Mouse (Mus musculus): ENCODE data around the gene Arpp19. TPM values are rescaled to one million over a fixed set of nuclear protein-coding genes. Genes with fewer than 3 reads are reported as not detected.
A peak's percentile ranks its signal among the peaks of the same experiment; 100 is the strongest.

Arpp19 gene
- polyA plus RNA-seq, 1 experiment from 2014 or later: 192 TPM

DNA sequence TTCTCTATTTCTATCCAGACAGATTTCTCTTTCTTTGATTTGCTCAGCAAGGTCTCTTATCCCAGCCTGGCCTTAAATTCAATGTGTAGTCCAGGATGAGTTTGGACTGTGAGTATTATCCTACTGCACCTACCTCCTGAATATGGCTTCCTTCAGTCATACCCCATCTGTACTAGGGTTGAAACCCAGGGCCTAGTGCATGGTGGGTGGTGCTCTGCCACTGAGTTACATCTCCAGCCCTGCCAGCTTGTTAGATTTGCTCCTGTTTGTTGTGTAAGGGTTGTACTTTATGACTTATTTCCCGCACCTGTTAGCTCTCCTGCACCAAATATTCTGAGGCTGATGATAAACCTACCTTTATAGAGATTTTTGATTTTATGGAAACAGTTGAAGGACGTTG lies 5.8 kb downstream of the Arpp19 start:
- H3K4me2 ChIP-seq: no peak overlapping the region
- no peak overlapping the region for H3K27ac ChIP-seq
- no peaks in the 10 kb centered on the region for H3K27me3 ChIP-seq (replicated peaks)
- H3K4me1 ChIP-seq: peaks cover 17% of the 10 kb centered on the region
- 94% methylated on average over 2 of the region's 2 CpGs for WGBS
- no peak overlapping the region for H3K4me3 ChIP-seq
- ATAC-seq (replicated peaks): no peak
- H3K36me3 ChIP-seq (replicated peaks): no peaks in the 10 kb centered on the region
- no peaks in the 10 kb centered on the region for H3K9me3 ChIP-seq
- H3K9ac ChIP-seq: no peak overlapping the region

DNA sequence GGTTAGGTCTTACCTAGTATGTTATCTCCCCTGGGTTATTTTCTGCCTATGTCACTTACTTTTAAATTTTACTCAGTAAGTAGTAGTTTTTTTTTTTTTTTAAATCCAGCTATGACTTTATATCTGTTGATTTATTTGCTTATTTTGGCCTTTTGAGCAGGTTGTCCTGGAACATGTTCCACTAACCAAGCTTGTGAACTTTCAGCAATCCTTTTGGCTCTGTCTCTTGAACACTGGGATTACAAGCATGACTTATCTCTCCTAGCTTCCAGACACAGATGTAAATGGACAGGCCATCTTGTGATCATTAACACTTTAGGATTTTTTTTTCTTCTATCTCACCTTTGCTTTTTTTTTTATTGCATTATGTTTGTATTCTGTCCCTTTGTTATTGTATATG lies 9.7 kb downstream of the Arpp19 start:
- Histone ChIP-seq H3K4me1 (no peaks in the 10 kb centered on the region), H3K4me2 (no peak overlapping the region), H3K9ac (no peak overlapping the region), H3K9me3 (no peaks in the 10 kb centered on the region), H3K36me3 (replicated peaks) (no peaks in the 10 kb centered on the region), H3K4me3 (no peak overlapping the region), H3K27me3 (replicated peaks) (no peaks in the 10 kb centered on the region), H3K27ac (no peak overlapping the region)
- ATAC-seq (replicated peaks): no peak

DNA sequence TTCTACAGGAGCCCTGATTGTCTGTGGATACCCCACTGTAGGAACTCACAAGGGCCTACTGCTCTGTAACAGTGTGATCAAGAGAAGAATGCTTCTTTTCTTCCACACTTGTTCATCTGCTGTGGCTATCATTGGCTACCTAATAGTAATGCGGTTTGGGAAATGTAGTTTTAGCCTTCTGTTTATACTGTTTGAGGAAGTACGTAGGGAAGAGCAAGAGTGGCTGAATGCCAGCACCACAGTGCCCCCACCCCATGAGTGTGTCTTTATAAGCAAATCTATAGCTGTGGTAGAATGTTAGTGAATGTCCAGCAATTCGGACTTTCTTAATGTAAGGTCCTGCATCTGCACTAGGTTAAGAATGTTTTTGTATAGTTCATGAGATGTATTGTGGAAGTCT lies 11.7 kb downstream of the Arpp19 start:
- WGBS: 81% methylated on average over 3 of the region's 3 CpGs
- Histone ChIP-seq H3K4me3 (no peak overlapping the region), H3K27ac (no peak overlapping the region), H3K4me1 (no peaks in the 10 kb centered on the region), H3K36me3 (replicated peaks) (no peaks in the 10 kb centered on the region), H3K9me3 (no peaks in the 10 kb centered on the region), H3K27me3 (replicated peaks) (no peaks in the 10 kb centered on the region), H3K4me2 (no peak overlapping the region), H3K9ac (no peak overlapping the region)
- ATAC-seq (replicated peaks): no peak

DNA sequence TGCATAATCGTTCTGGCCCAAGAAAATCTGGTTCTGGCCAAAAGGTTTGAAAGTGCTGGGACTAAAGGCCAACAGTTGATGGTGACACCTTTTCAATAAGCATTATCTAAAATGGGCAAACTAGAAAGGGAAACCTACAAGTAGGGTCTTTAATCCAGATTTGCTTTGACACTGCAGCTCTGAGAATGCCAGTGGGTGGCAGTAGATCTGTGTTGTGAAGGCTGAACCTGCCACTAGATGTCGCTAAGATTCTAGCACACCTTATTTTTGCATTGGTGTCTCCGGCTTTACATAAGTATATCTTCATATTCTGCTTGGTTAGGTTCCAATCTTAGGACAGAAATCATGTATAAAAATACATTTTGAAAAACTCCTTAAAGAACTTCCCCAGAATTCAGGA lies 12.6 kb downstream of the Arpp19 start:
- no peak overlapping the region for H3K9ac ChIP-seq
- H3K4me3 ChIP-seq: no peak overlapping the region
- no peaks in the 10 kb centered on the region for H3K36me3 ChIP-seq (replicated peaks)
- H3K4me2 ChIP-seq: no peak overlapping the region
- no peaks in the 10 kb centered on the region for H3K9me3 ChIP-seq
- no peak overlapping the region for H3K27ac ChIP-seq
- ATAC-seq (replicated peaks): peak; percentile 65; the same call in 1 of the 2 replicates
- H3K27me3 ChIP-seq (replicated peaks): no peaks in the 10 kb centered on the region
- 37% methylated on average over 3 of the region's 3 CpGs for WGBS
- H3K4me1 ChIP-seq: no peaks in the 10 kb centered on the region

DNA sequence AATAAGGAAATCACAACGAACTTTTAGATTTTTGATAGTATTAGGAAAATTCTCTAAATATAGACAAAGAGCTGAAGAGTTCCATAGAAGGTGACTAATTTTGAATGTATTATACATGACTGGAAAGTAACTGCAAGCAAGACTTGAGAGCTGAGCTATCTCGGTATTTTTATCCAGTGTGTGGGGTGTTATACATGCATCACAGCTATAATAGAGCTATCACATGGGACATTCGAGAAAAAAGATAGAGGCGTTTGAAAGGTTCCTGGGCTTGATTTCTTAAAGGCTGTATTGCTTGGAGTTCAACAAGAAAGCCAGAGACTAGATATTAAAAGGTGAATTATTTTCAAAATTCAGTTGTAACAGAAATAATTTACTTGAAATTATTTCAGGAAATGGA lies 14.4 kb downstream of the Arpp19 start:
- Histone ChIP-seq H3K36me3 (replicated peaks) (peaks cover 3% of the 10 kb centered on the region; the same call in 1 of the 2 replicates), H3K9me3 (no peaks in the 10 kb centered on the region), H3K9ac (no peak overlapping the region), H3K4me3 (no peak overlapping the region), H3K27me3 (replicated peaks) (no peaks in the 10 kb centered on the region), H3K4me1 (no peaks in the 10 kb centered on the region), H3K27ac (no peak overlapping the region), H3K4me2 (no peak overlapping the region)
- ATAC-seq (replicated peaks): no peak
- WGBS: 78% methylated on average over 4 of the region's 4 CpGs

DNA sequence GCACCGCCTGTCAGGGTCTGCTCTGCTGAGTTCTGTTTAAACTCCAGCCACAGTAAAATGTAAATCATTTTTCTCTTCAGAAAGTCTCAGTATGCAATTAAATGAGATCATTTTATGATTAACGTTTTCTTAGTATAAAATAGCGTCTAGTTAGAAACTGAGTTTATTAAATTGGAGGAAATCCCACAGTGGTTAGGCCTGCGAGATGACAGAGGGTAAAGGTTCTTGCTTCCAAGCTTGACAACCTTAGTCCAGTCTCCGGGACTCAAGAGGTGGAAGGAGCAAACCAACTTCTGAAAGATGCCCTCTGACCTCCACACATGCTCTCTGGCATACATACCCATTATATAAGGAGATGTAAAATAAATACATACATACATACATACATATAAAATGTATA lies 17.6 kb downstream of the Arpp19 start:
- Histone ChIP-seq H3K36me3 (replicated peaks) (peaks cover 13% of the 10 kb centered on the region; the same call in 1 of the 2 replicates), H3K4me1 (no peaks in the 10 kb centered on the region)
- ATAC-seq (replicated peaks): no peak

DNA sequence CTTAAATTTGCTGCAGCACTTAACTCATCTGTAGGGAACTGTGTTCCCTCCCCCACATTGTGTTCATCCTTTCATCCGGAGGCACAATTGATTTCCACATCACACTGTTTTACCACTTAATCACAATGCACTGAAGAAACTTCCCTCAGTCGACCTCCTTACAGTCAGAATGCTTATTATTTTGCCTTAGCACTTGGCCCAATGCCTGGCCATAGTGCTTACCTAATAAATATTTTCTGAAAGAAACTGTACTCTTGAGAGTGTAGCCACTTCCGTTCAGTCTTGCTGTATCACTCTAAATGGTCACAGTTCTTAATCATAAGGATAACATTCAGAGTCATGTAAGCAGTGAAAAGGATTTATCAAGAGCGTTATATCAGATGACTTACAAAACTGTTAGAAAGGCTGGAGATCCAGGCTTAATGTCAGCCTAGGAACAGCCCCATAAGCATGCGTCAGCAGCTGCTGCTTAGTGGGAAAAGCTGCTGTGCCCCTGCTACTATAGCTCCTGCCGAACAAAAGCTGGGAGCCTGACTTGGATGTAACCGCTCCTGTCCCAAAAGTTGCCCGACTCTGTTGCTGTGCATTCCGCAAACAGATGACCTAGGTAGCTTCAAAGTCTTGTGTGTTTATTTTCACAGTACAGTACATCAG lies 27.4 kb downstream of the Arpp19 start:
- Histone ChIP-seq H3K4me3 (no peak overlapping the region), H3K27ac (no peak overlapping the region), H3K9ac (no peak overlapping the region), H3K4me1 (no peaks in the 10 kb centered on the region), H3K27me3 (replicated peaks) (no peaks in the 10 kb centered on the region), H3K36me3 (replicated peaks) (no peaks in the 10 kb centered on the region), H3K9me3 (no peaks in the 10 kb centered on the region), H3K4me2 (no peak overlapping the region)
- 69% methylated on average over 9 of the region's 9 CpGs for WGBS
- ATAC-seq (replicated peaks): no peak

More for the DNA sequence above, 17.6 kb downstream of the Arpp19 start:
- no peak overlapping the region for H3K27ac ChIP-seq
- no peak overlapping the region for H3K4me3 ChIP-seq
- H3K9ac ChIP-seq: no peak overlapping the region
- H3K27me3 ChIP-seq (replicated peaks): no peaks in the 10 kb centered on the region
- H3K9me3 ChIP-seq: no peaks in the 10 kb centered on the region
- H3K4me2 ChIP-seq: no peak overlapping the region
- 93% methylated on average over 5 of the region's 5 CpGs for WGBS

DNA sequence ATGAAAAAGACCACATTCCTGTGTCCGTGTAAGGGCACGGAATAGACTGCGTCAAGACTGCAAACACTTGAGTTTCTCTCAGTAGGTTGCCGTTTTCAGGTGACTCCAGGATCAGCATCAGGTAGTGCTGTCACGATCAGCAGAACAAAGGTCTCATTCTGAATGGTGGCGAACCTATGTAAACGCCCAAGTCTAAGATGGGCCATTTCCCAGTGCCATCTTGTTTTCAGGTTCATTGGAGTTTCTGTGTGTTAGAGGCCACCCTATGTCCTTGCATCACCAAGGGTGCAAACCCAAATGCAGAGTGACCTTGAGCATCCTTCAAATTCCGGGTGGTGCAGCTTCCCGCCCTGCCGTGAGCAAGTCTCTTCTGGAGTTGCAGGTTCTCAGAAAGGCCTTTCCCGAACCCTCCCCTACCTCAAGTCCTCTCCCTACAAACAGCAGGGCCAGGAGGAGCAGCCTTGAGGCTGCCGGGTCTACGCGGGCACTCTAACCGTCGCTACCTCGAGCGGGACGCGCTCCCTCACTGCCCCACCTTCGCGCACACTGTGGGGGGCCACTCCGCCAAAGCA lies 33.1 kb downstream of the Arpp19 start, which contains the start of gene Myo5a:
TSS of gene Myo5a (plus strand) at position 559 of the 572 bp plus-strand sequence.
- WGBS: 21% methylated on average over 23 of the region's 23 CpGs
- peak within 1 kb of the TSS; percentile 97 for H3K27ac ChIP-seq
- no peaks in the 10 kb centered on the region for H3K9me3 ChIP-seq
- H3K4me3 ChIP-seq: peak within 1 kb of the TSS; percentile 84
- H3K4me1 ChIP-seq: peaks cover 34% of the 10 kb centered on the region
- no peak; the same call in 1 of the 2 replicates for ATAC-seq (replicated peaks)
- no peaks in the 10 kb centered on the region for H3K36me3 ChIP-seq (replicated peaks)
- H3K9ac ChIP-seq: peak within 1 kb of the TSS; percentile 98
- peak within 1 kb of the TSS; percentile 65 for H3K4me2 ChIP-seq
- H3K27me3 ChIP-seq (replicated peaks): no peaks in the 10 kb centered on the region

DNA sequence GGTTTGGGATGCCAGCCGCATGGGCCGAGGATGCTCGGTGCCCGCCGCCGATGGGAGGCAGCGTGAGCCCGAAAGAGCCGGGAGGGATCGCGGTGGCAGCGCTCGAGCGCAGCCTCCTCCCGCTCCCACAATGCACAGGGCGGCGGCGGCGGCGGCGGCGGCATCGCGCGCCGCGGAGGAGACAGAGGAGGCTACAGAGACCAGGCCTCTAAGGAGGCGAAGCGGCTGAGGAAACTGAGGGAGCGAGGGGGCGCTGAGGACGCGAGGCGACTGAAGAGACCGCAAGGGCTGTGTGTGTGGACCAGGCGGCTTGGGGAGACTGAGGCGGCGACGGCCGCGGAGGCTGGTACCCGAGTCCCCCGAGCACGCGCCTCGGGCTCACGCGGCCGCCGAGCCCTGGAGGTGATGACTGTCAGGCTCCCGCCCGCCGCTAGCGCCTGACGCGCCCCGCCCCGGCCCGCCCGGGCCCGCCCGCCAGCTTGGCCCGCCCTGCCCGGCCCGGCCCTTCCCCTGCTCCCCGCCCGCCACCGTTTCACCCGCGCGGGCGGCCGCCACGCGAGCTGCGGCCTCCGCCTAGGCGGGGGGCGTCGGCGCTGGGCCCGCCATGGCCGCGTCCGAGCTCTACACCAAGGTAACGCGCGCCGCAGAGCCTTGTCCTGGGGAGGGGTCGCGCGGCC lies 33.8 kb downstream of the Arpp19 start:
- no peaks in the 10 kb centered on the region for H3K36me3 ChIP-seq (replicated peaks)
- no peaks in the 10 kb centered on the region for H3K9me3 ChIP-seq
- peak overlapping the region; percentile 84 for H3K4me3 ChIP-seq
- no peaks in the 10 kb centered on the region for H3K27me3 ChIP-seq (replicated peaks)
- peaks cover 34% of the 10 kb centered on the region for H3K4me1 ChIP-seq
- under 1% methylated on average over 50 of the region's 92 CpGs for WGBS
- H3K4me2 ChIP-seq: peak overlapping the region; percentile 65
- peak overlapping the region; percentile 98 for H3K9ac ChIP-seq
- H3K27ac ChIP-seq: peak overlapping the region; percentile 97
- peak; percentile 96 for ATAC-seq (replicated peaks)

DNA sequence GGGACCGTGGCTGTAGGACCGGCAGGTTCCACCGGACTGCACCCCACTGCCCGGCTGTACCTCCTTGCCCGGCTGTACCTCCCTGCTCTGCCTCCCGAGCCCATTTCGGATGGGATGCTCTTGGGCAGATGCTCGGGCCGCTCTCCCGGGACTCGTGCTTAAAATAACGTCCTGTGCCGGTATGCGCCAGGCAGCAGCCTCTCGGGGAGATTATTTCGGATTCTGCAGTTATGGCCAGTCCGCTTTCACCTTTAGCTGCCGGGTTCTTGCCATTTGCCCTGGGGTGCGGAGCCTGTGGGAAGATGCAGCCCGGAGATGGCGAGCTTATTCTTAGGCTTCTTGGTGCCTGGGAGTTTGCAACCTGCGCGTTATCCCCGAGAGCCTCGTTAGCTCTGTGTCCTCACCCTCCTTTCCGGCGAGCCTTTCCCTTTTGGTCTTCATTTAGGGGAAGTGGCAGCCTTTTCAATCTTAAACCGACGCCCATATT lies 34.3 kb downstream of the Arpp19 start:
- peak; percentile 19 for ATAC-seq (replicated peaks)
- H3K9me3 ChIP-seq: no peaks in the 10 kb centered on the region
- H3K27ac ChIP-seq: peak overlapping the region; percentile 97
- H3K9ac ChIP-seq: peak overlapping the region; percentile 98
- H3K4me3 ChIP-seq: peak overlapping the region; percentile 84
- H3K4me1 ChIP-seq: peaks cover 34% of the 10 kb centered on the region
- H3K27me3 ChIP-seq (replicated peaks): no peaks in the 10 kb centered on the region
- no peaks in the 10 kb centered on the region for H3K36me3 ChIP-seq (replicated peaks)
- WGBS: 0% methylated on average over 28 of the region's 29 CpGs
- H3K4me2 ChIP-seq: peak overlapping the region; percentile 65

DNA sequence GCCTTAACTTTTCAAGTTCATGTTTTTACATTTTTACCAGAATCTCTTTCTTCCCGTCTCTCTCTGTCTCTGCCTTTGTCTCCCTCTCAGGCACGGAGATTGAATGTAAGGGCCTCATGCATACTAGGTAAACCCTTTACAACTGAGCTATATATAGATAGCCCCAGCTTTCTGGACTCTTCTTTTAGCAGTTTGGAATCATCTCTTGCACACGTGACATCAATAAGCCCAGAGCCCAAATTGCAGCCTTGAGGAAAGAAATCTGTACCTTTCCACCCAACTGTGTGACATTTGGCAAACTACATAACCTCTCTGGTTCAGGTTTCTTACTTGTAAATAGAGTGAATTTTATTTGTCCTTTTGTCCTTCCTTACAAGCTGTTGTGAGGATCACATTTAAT lies 34.9 kb downstream of the Arpp19 start:
- Histone ChIP-seq H3K9me3 (no peaks in the 10 kb centered on the region), H3K36me3 (replicated peaks) (no peaks in the 10 kb centered on the region), H3K9ac (peak overlapping the region; percentile 98), H3K4me1 (peaks cover 37% of the 10 kb centered on the region), H3K27ac (peak overlapping the region; percentile 97), H3K4me2 (peak overlapping the region; percentile 65), H3K27me3 (replicated peaks) (no peaks in the 10 kb centered on the region), H3K4me3 (peak overlapping the region; percentile 84)
- 7% methylated on average over 3 of the region's 3 CpGs for WGBS
- no peak for ATAC-seq (replicated peaks)

DNA sequence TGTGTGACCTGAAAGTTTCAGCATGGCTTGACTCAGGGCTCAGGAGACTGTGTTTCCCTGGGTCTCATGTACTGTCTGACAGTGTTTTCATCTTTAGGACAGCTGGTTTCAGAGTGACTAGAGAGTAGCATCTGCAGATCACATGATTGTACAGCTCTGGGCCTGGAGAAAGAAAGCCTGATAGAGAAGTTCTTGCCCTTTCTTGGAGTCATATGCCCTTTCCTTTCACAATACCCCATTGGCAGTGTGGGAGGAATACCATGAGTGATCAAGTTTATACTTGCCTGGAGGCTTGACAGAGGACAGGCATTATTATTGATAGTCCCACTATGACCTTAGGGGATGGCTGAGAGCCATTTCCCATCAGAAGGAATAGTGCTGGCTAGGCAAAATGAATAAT lies 39.8 kb downstream of the Arpp19 start:
- ATAC-seq (replicated peaks): no peak
- Histone ChIP-seq H3K4me1 (peaks cover 30% of the 10 kb centered on the region), H3K9ac (no peak overlapping the region), H3K36me3 (replicated peaks) (no peaks in the 10 kb centered on the region), H3K27me3 (replicated peaks) (no peaks in the 10 kb centered on the region), H3K9me3 (no peaks in the 10 kb centered on the region), H3K27ac (no peak overlapping the region), H3K4me3 (no peak overlapping the region), H3K4me2 (no peak overlapping the region)

Data from midbrain, embryonic 15.5 days (tissue).